Comparison of ENCODE assay signal across 11 mouse cellular contexts in the genomic region with DNA sequence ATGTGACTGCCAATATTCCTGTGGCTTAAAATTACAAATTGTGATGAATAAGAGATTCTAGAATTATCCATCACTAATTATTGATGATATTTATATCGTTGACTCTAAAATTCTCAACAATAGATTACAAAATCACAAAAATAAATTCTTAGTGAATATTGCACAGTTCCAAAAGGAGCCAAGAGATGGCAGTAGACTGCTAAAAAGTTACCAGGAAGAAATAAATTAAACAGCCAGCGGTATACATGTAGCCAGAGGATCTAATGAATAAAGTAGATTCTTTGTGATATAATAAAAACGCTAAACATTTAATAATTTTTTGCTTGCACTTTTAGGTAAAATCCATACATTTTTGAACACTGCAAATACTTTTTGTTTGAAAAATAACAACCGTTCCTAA.
DNase-seq lines count a peak whose midpoint lies in the region; ATAC-seq and TF ChIP-seq lines count a peak whose summit lies in the region.
"Had no signal": no experiment of that assay in that cellular context is flagged by ENCODE, and none has a peak within 500 bp of the region (broad histone marks: within the 10 kb centered on the region; RNA-seq: fewer than 3 reads in every experiment).

No protein-coding gene starts in this region.

- no peaks in the 10 kb centered on the region for H3K36me3 ChIP-seq in hindbrain, embryonic 14.5 days (replicated peaks; ENCODE audit: control insufficient read depth, insufficient read depth)
- H3K36me3 ChIP-seq in hindbrain, embryonic 12.5 days: no peaks in the 10 kb centered on the region
- H3K36me3 ChIP-seq in lung, embryonic 14.5 days (ENCODE audit: insufficient read depth): no peaks in the 10 kb centered on the region
- no peaks in the 10 kb centered on the region for H3K36me3 ChIP-seq in thymus, adult 2 months (ENCODE audit: control insufficient read depth, insufficient read depth, low read length)
- H3K36me3 ChIP-seq: midbrain, embryonic 12.5 days had no signal

- peak; percentile 63 for DNase-seq in hindbrain, embryonic 14.5 days (ENCODE audit: low spot score)
- peak; percentile 53 for DNase-seq in lung, embryonic 14.5 days
- no peak for DNase-seq in lung, adult 18-20 months
- DNase-seq in brain, embryonic 14.5 days (ENCODE audit: low read depth): peak; percentile 34
- peak; percentile 59 for DNase-seq in retina, embryonic 14.5 days (ENCODE audit: low spot score)
- no peak for DNase-seq in thymus, adult 2 months
- DNase-seq: adrenal gland, postnatal 25 days; cerebellum, adult 8-10 months had no signal

- H3K4me1 ChIP-seq in hindbrain, embryonic 14.5 days (replicated peaks; ENCODE audit: control insufficient read depth, insufficient read depth, low read length): no peaks in the 10 kb centered on the region
- H3K4me1 ChIP-seq in hindbrain, embryonic 12.5 days: no peaks in the 10 kb centered on the region
- no peaks in the 10 kb centered on the region for H3K4me1 ChIP-seq in lung, embryonic 14.5 days (ENCODE audit: insufficient read depth)
- H3K4me1 ChIP-seq in thymus, adult 2 months (replicated peaks; ENCODE audit: control insufficient read depth, insufficient read depth, low read length): no peaks in the 10 kb centered on the region
- H3K4me1 ChIP-seq: midbrain, embryonic 12.5 days had no signal

- H3K27ac ChIP-seq in hindbrain, embryonic 14.5 days: no peak overlapping the region
- H3K27ac ChIP-seq in hindbrain, embryonic 12.5 days: no peak overlapping the region
- H3K27ac ChIP-seq in lung, embryonic 14.5 days (ENCODE audit: low read depth): no peak overlapping the region
- no peak overlapping the region for H3K27ac ChIP-seq in thymus, adult 2 months (ENCODE audit: control insufficient read depth, insufficient read depth, low read length)
- H3K27ac ChIP-seq: liver, embryonic 14.5 days; midbrain, embryonic 12.5 days had no signal

- no peak overlapping the region for H3K9ac ChIP-seq in hindbrain, embryonic 14.5 days
- no peak overlapping the region for H3K9ac ChIP-seq in hindbrain, embryonic 12.5 days
- no peak overlapping the region for H3K9ac ChIP-seq in lung, embryonic 14.5 days
- H3K9ac ChIP-seq: liver, embryonic 14.5 days; midbrain, embryonic 12.5 days had no signal

- no peak for ATAC-seq in hindbrain, embryonic 14.5 days (ENCODE audit: low FRiP score)
- ATAC-seq in hindbrain, embryonic 12.5 days (ENCODE audit: low FRiP score): no peak
- no peak for ATAC-seq in lung, embryonic 14.5 days (ENCODE audit: insufficient read depth)

- peak; percentile 41; the same call in 1 of the 2 replicates for TF ChIP-seq CTCF in lung, embryonic 14.5 days (IDR thresholded peaks at IDR 0.05; ENCODE audit: low read depth)
- TF ChIP-seq CTCF in brain, embryonic 14.5 days (IDR thresholded peaks at IDR 0.05; ENCODE audit: borderline replicate concordance, extremely low read depth, insufficient read depth, insufficient read length): no peak
- no peak for TF ChIP-seq CTCF in thymus, adult 2 months (IDR thresholded peaks at IDR 0.05; ENCODE audit: borderline replicate concordance, control insufficient read depth, extremely low read depth, insufficient read depth, low read length, poor library complexity)

- WGBS in hindbrain, embryonic 14.5 days: 52% methylated on average over 4 of the region's 4 CpGs
- WGBS in hindbrain, embryonic 12.5 days: 53% methylated on average over 4 of the region's 4 CpGs
- WGBS in lung, embryonic 14.5 days: 38% methylated on average over 4 of the region's 4 CpGs
- WGBS in thymus, adult 2 months: 34% methylated on average over 4 of the region's 4 CpGs

- H3K27me3 ChIP-seq in hindbrain, embryonic 14.5 days (ENCODE audit: control insufficient read depth, insufficient read depth, low read length): no peaks in the 10 kb centered on the region
- H3K27me3 ChIP-seq in hindbrain, embryonic 12.5 days: no peaks in the 10 kb centered on the region
- H3K27me3 ChIP-seq in lung, embryonic 14.5 days (ENCODE audit: insufficient read depth, low read length): no peaks in the 10 kb centered on the region
- H3K27me3 ChIP-seq in thymus, adult 2 months (ENCODE audit: control insufficient read depth, insufficient read depth, low read length): no peaks in the 10 kb centered on the region
- H3K27me3 ChIP-seq: midbrain, embryonic 12.5 days had no signal

- H3K4me3 ChIP-seq in hindbrain, embryonic 14.5 days (replicated peaks; ENCODE audit: low read length): no peak overlapping the region
- no peak overlapping the region for H3K4me3 ChIP-seq in hindbrain, embryonic 12.5 days
- no peak overlapping the region for H3K4me3 ChIP-seq in lung, embryonic 14.5 days (ENCODE audit: low read depth, low read length)
- no peak overlapping the region for H3K4me3 ChIP-seq in thymus, adult 2 months (ENCODE audit: control insufficient read depth, insufficient read depth, low read length)
- H3K4me3 ChIP-seq: midbrain, embryonic 12.5 days had no signal

- no peak for TF ChIP-seq POLR2A in brain, embryonic 14.5 days (IDR thresholded peaks at IDR 0.05; ENCODE audit: borderline replicate concordance, extremely low read depth, insufficient read depth, insufficient read length, poor library complexity, severe bottlenecking)
- no peak for TF ChIP-seq POLR2A in thymus, adult 2 months (IDR thresholded peaks at IDR 0.05; ENCODE audit: control insufficient read depth, extremely low read depth, insufficient read depth, low read length, poor library complexity)

- H3K4me2 ChIP-seq in hindbrain, embryonic 14.5 days (replicated peaks): no peak overlapping the region
- no peak overlapping the region for H3K4me2 ChIP-seq in hindbrain, embryonic 12.5 days (replicated peaks)
- H3K4me2 ChIP-seq in lung, embryonic 14.5 days: no peak overlapping the region
- H3K4me2 ChIP-seq: midbrain, embryonic 12.5 days had no signal

- H3K9me3 ChIP-seq in hindbrain, embryonic 14.5 days (ENCODE audit: control insufficient read depth, low read length): no peaks in the 10 kb centered on the region
- H3K9me3 ChIP-seq in hindbrain, embryonic 12.5 days (replicated peaks): no peaks in the 10 kb centered on the region
- no peaks in the 10 kb centered on the region for H3K9me3 ChIP-seq in lung, embryonic 14.5 days (ENCODE audit: low read depth, low read length)
- H3K9me3 ChIP-seq: midbrain, embryonic 12.5 days had no signal

Comparison
In these comparisons a context has a peak if more than half of its experiments do, and no peak if none do; other contexts are left out.
1. DNase-seq: peak in hindbrain, embryonic 14.5 days (single experiment), lung, embryonic 14.5 days (single experiment), brain, embryonic 14.5 days (single experiment) and retina, embryonic 14.5 days (single experiment); none in lung, adult 18-20 months (0 of 2) and thymus, adult 2 months (single experiment).